Mouse (Mus musculus) embryo, embryonic 10.5 days (tissue): ENCODE data around the gene Enox2.

ENCODE experiments used
- DNase-seq: peaks from one replicate; pipeline ENCODE4 v3.0.0-alpha.2; 2015; ENCODE audit warnings: low spot score

Enox2 gene

GRCm38 (mm10) chrX:49002892-49003291, 285.2 kb downstream of the Enox2 start:
- DNase-seq: no peak

- no peak for DNase-seq
These were observed 302.4 kb downstream of the Enox2 start for GRCm38 (mm10) chrX:48985653-48986052.

DNA sequence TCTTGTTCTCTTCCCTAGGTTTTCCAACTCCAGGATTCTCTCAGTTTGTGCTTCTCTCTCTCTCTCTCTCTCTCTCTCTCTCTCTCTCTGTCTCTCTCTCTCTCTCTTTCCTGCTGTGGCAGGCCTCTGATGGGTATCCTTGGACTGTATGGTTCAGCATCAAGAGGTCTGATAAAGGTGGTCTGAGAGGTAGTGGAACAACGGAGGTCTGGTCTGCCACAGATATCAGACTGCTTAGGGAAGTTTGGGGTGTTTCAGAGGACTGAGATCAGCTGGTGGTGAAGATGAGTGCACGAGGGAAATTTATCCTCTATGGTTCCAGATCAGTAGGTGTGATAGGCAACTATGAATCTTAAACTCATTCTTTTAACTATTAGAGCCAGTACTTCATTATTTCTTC, 303.6 kb downstream of the Enox2 start:
- no peak for DNase-seq
